Comparison of ENCODE assay signal across 8 mouse cellular contexts in the genomic region with DNA sequence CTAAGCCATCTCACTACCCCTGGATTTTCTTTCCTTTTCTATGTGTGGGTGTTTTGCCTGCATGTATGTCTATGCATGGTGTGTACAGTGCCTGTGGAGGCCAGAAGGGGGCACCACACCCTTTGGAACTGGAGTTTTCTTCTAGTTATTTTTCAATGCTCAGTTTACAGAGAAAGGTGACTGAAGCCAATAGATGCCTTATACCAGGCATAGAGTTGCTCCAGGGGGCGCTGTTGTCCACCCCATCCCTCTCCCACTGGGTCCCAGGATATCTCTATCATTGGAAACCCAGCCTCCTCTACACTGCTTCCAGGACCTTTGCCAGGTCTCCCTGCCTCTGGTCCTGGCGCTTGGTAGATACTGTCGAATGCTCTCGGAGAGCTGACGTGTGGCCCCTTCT.
A peak's percentile ranks its signal among the peaks of the same experiment; 100 is the strongest.
DNase-seq lines count a peak whose midpoint lies in the region; ATAC-seq and TF ChIP-seq lines count a peak whose summit lies in the region.

No protein-coding gene starts in this region.

- TF ChIP-seq CTCF in bone marrow macrophage, adult 2 months (IDR thresholded peaks at IDR 0.05; ENCODE audit: low read depth, low read length) = peak; percentile 64

- peak; percentile 61 for DNase-seq in CD4-positive, CD25-positive, alpha-beta regulatory T cell, adult 2 months (ENCODE audit: low read depth, low spot score)
- peak; percentile 23 to 25 for DNase-seq in frontal cortex, postnatal 25 days (ENCODE audit: low spot score in 2 of 2)
- DNase-seq in hindbrain, embryonic 14.5 days (ENCODE audit: low spot score) = peak; percentile 66
- DNase-seq in layer of hippocampus, postnatal 25 days (ENCODE audit: extremely low spot score in 1 of 2, low spot score in 1 of 2) = peak; percentile 19 to 58
- DNase-seq in spleen, postnatal 36 days (ENCODE audit: low spot score in 2 of 2) = peak; percentile 16 to 39

- H3K36me3 ChIP-seq in hindbrain, embryonic 14.5 days (replicated peaks; ENCODE audit: control insufficient read depth, insufficient read depth) = no peaks in the 10 kb centered on the region

- H3K4me2 ChIP-seq in hindbrain, embryonic 14.5 days (replicated peaks) = no peak overlapping the region

- no peak overlapping the region for H3K4me3 ChIP-seq in bone marrow macrophage, adult 2 months (ENCODE audit: insufficient read depth, low read length)
- no peak overlapping the region for H3K4me3 ChIP-seq in hindbrain, embryonic 14.5 days (replicated peaks; ENCODE audit: low read length)

- 59% methylated on average over 5 of the region's 5 CpGs for WGBS in hindbrain, embryonic 14.5 days

- ATAC-seq in CD4-positive, CD25-positive, alpha-beta regulatory T cell, adult 4 months = no peak
- no peak for ATAC-seq in hindbrain, embryonic 14.5 days (ENCODE audit: low FRiP score)
- ATAC-seq in megakaryocyte-erythroid progenitor cell, adult 5-6 weeks (replicated peaks; ENCODE audit: low FRiP score, low TSS enrichment, poor library complexity, severe bottlenecking) = peak; percentile 78

- no peak overlapping the region for H3K9ac ChIP-seq in hindbrain, embryonic 14.5 days

- no peaks in the 10 kb centered on the region for H3K4me1 ChIP-seq in bone marrow macrophage, adult 2 months (ENCODE audit: control insufficient read depth, insufficient read depth, low read length)
- no peaks in the 10 kb centered on the region for H3K4me1 ChIP-seq in hindbrain, embryonic 14.5 days (replicated peaks; ENCODE audit: control insufficient read depth, insufficient read depth, low read length)

- H3K27ac ChIP-seq in bone marrow macrophage, adult 2 months (ENCODE audit: insufficient read depth, low read depth, low read length) = no peak overlapping the region
- H3K27ac ChIP-seq in hindbrain, embryonic 14.5 days = no peak overlapping the region

- H3K9me3 ChIP-seq in hindbrain, embryonic 14.5 days (ENCODE audit: control insufficient read depth, low read length) = no peaks in the 10 kb centered on the region

- no peaks in the 10 kb centered on the region for H3K27me3 ChIP-seq in hindbrain, embryonic 14.5 days (ENCODE audit: control insufficient read depth, insufficient read depth, low read length)

- no peak for TF ChIP-seq POLR2A in bone marrow macrophage, adult 2 months (IDR thresholded peaks at IDR 0.05; ENCODE audit: borderline replicate concordance, low read depth, low read length)
